Mouse (Mus musculus) CH12.LX (cell line): ENCODE measurements around the gene Ank. TPM values are rescaled to one million over a fixed set of nuclear protein-coding genes. Genes with fewer than 3 reads are reported as not detected.
A peak's percentile ranks its signal among the peaks of the same experiment; 100 is the strongest.

ENCODE experiments used
- DNase-seq: peaks from one replicate; pipeline ENCODE4 v3.0.0-alpha.2; 2013; ENCODE audit errors: extremely low read depth
- H3K27ac ChIP-seq: 2 replicates; pipeline ENCODE4 v1.5.1; 2012; ENCODE audit warnings: low read depth, mild to moderate bottlenecking, control low read depth, moderate library complexity; ENCODE audit not compliant: insufficient read depth
- H3K27me3 ChIP-seq: replicated peaks from 2 replicates; pipeline ENCODE3; 2012; ENCODE audit warnings: inconsistent platforms
- H3K36me3 ChIP-seq, 2 experiments: replicated peaks in 1 of 2; 2 replicates each; pipeline versions ENCODE3 to v1.6.1; 2012; ENCODE audit warnings: inconsistent platforms in 1 of 2, low read length in 1 of 2, mild to moderate bottlenecking in 1 of 2, mixed read lengths in 1 of 2, moderate library complexity in 1 of 2; ENCODE audit not compliant: control insufficient read depth in 1 of 2, insufficient read depth in 1 of 2
- H3K4me1 ChIP-seq, 2 experiments: 2 replicates each; pipeline ENCODE4 v1.6.1; 2012; ENCODE audit warnings: inconsistent platforms in 1 of 2, moderate library complexity in 1 of 2; ENCODE audit not compliant: insufficient read depth in 2 of 2, control insufficient read depth in 1 of 2
- H3K4me2 ChIP-seq: 2 replicates; pipeline ENCODE4 v1.6.1; 2012; ENCODE audit warnings: low read depth, mild to moderate bottlenecking, control low read depth; ENCODE audit not compliant: poor library complexity, insufficient read depth, severe bottlenecking
- H3K4me3 ChIP-seq, 3 experiments: fragments of 150-350 bp in 1 of 3; sonication (generic) in 1 of 3; replicated peaks in 1 of 3; 2 replicates each; pipeline versions ENCODE3 to v1.5.1; 2011 to 2012; ENCODE audit warnings: low read depth in 2 of 3, low read length in 2 of 3, mild to moderate bottlenecking in 2 of 3, moderate library complexity in 2 of 3, control low read depth in 1 of 3, improper control_type of control experiment in 1 of 3, inconsistent platforms in 1 of 3, mixed read lengths in 1 of 3; ENCODE audit not compliant: poor library complexity in 1 of 3
- H3K79me2 ChIP-seq: replicated peaks from 2 replicates; pipeline ENCODE4 v1.6.1; 2012; ENCODE audit warnings: mild to moderate bottlenecking, moderate library complexity; ENCODE audit not compliant: control insufficient read depth, poor library complexity, insufficient read depth, severe bottlenecking; ENCODE audit errors: extremely low read depth
- H3K9ac ChIP-seq: 2 replicates; pipeline ENCODE4 v1.6.1; 2012; ENCODE audit warnings: low read depth, mild to moderate bottlenecking, control low read depth, moderate library complexity; ENCODE audit not compliant: insufficient read depth
- H3K9me3 ChIP-seq: replicated peaks from 2 replicates; pipeline ENCODE3; 2012; ENCODE audit warnings: low read length, inconsistent platforms, mixed read lengths
- BHLHE40 ChIP-seq: IDR thresholded peaks from 2 replicates; pipeline ENCODE4 v1.6.1; 2011; ENCODE audit warnings: mild to moderate bottlenecking, low read depth, low read length, improper control_type of control experiment
- CHD1 ChIP-seq: IDR thresholded peaks from 2 replicates; pipeline ENCODE4 v1.6.1; 2012; ENCODE audit warnings: low read depth, low read length, improper control_type of control experiment, inconsistent platforms
- CHD2 ChIP-seq: IDR thresholded peaks from 2 replicates; pipeline ENCODE4 v1.6.1; 2011; ENCODE audit warnings: low read length, improper control_type of control experiment
- ELF1 ChIP-seq: IDR thresholded peaks from 2 replicates; pipeline ENCODE4 v1.6.1; 2014; ENCODE audit warnings: low read depth, mild to moderate bottlenecking, inconsistent platforms, low read length, improper control_type of control experiment
- EP300 ChIP-seq: IDR thresholded peaks from 2 replicates; pipeline ENCODE4 v1.6.1; 2011; ENCODE audit warnings: low read length, improper control_type of control experiment
- ETS1 ChIP-seq: conservative IDR thresholded peaks from 2 replicates; pipeline ENCODE4 v1.6.1; 2012; ENCODE audit warnings: low read depth, mild to moderate bottlenecking, inconsistent platforms, low read length, improper control_type of control experiment, moderate library complexity
- GABPA ChIP-seq: IDR thresholded peaks from 2 replicates; pipeline ENCODE4 v1.6.1; 2012; ENCODE audit warnings: low read depth, low read length, improper control_type of control experiment, inconsistent platforms; ENCODE audit not compliant: insufficient replicate concordance
- IRF4 ChIP-seq: IDR thresholded peaks from 2 replicates; pipeline ENCODE4 v1.6.1; 2014; ENCODE audit warnings: low read depth, mild to moderate bottlenecking, inconsistent platforms, low read length, improper control_type of control experiment
- KAT2A ChIP-seq: IDR thresholded peaks from 2 replicates; pipeline ENCODE4 v1.6.1; 2012; ENCODE audit warnings: low read length, improper control_type of control experiment, inconsistent platforms; ENCODE audit not compliant: insufficient replicate concordance
- MAX ChIP-seq: IDR thresholded peaks from 2 replicates; pipeline ENCODE4 v1.6.1; 2011; ENCODE audit warnings: low read length, improper control_type of control experiment
- MEF2A ChIP-seq: IDR thresholded peaks from 2 replicates; pipeline ENCODE4 v1.6.1; 2014; ENCODE audit warnings: low read depth, mild to moderate bottlenecking, inconsistent platforms, low read length, improper control_type of control experiment, borderline replicate concordance
- MYC ChIP-seq: IDR thresholded peaks from 2 replicates; pipeline ENCODE4 v1.6.1; 2011; ENCODE audit warnings: low read depth, mild to moderate bottlenecking, improper control_type of control experiment, low read length
- NELFE ChIP-seq: IDR thresholded peaks from 2 replicates; pipeline ENCODE4 v1.6.1; 2011; ENCODE audit warnings: low read depth, low read length, improper control_type of control experiment
- NRF1 ChIP-seq: IDR thresholded peaks from 2 replicates; pipeline ENCODE4 v1.6.1; 2014; ENCODE audit warnings: low read depth, mild to moderate bottlenecking, inconsistent platforms, low read length, improper control_type of control experiment, moderate library complexity
- PAX5 ChIP-seq: IDR thresholded peaks from 2 replicates; pipeline ENCODE4 v1.6.1; 2012; ENCODE audit warnings: low read length, inconsistent platforms, mixed read lengths
- POLR2A ChIP-seq: IDR thresholded peaks from 2 replicates; pipeline ENCODE4 v1.6.1; 2011; ENCODE audit warnings: low read depth, mild to moderate bottlenecking, improper control_type of control experiment, low read length
- POLR2AphosphoS2 ChIP-seq: IDR thresholded peaks from 2 replicates; pipeline ENCODE4 v1.6.1; 2011; ENCODE audit warnings: low read depth, low read length, improper control_type of control experiment
- RCOR1 ChIP-seq: conservative IDR thresholded peaks from 2 replicates; pipeline ENCODE4 v1.6.1; 2012; ENCODE audit warnings: low read depth, mild to moderate bottlenecking, inconsistent platforms, low read length, improper control_type of control experiment
- TBP ChIP-seq: conservative IDR thresholded peaks from 2 replicates; pipeline ENCODE4 v1.6.1; 2011; ENCODE audit warnings: low read depth, low read length, improper control_type of control experiment
- TCF12 ChIP-seq: IDR thresholded peaks from 2 replicates; pipeline ENCODE4 v1.6.1; 2014; ENCODE audit warnings: low read depth, mild to moderate bottlenecking, inconsistent platforms, low read length, improper control_type of control experiment
- UBTF ChIP-seq: IDR thresholded peaks from 2 replicates; pipeline ENCODE4 v1.6.1; 2012; ENCODE audit warnings: low read depth, mild to moderate bottlenecking, inconsistent platforms, low read length, improper control_type of control experiment, moderate library complexity
- USF1 ChIP-seq: IDR thresholded peaks from 2 replicates; pipeline ENCODE4 v1.6.1; 2014; ENCODE audit warnings: low read depth, mild to moderate bottlenecking, inconsistent platforms, low read length, improper control_type of control experiment
- ZKSCAN1 ChIP-seq: IDR thresholded peaks from 2 replicates; pipeline ENCODE4 v1.6.1; 2012; ENCODE audit warnings: low read depth, inconsistent platforms, low read length, improper control_type of control experiment, borderline replicate concordance
- ZMIZ1 ChIP-seq: IDR thresholded peaks from 2 replicates; pipeline ENCODE4 v1.6.1; 2012; ENCODE audit warnings: low read depth, mild to moderate bottlenecking, inconsistent platforms, low read length, improper control_type of control experiment
- dilution Hi-C: fragments of 300-500 bp; cut with MboI; formaldehyde crosslinking; loops from 2 replicates; pipeline ENCODE4 v1.14.3; 2020; ENCODE audit warnings: low sequenced_read_pairs; ENCODE audit not compliant: extremely low pct_unique_long_range_greater_than_20kb, extremely low pct_ligation_motif_present
- in situ Hi-C: fragments of 300-500 bp; cut with MboI; formaldehyde crosslinking; loops from 3 replicates; pipeline ENCODE4 v1.14.3; 2019; ENCODE audit warnings: low sequenced_read_pairs, low pct_ligation_motif_present, low pct_unique_long_range_greater_than_20kb, mixed read lengths
- polyA plus RNA-seq: library from polyadenylated mRNA; unstranded; fragments of >175 nt; gene quantifications from 2 replicates; pipeline ENCODE4 v1.2.1, GENCODE M21; 2012; ENCODE audit warnings: low read depth; ENCODE audit not compliant: insufficient read length
- total RNA-seq, 2 experiments: library from RNA; depleted of rRNA; stranded (reverse); fragments of 300-350 nt in 1 of 2; fragments of >200 nt in 1 of 2; gene quantifications; 2 replicates each; pipeline ENCODE4 v1.2.3; 2012 to 2014

Ank gene
- total and polyA plus RNA-seq, 3 experiments, result 4.6 to 12.4 (median 8.6) TPM

DNA sequence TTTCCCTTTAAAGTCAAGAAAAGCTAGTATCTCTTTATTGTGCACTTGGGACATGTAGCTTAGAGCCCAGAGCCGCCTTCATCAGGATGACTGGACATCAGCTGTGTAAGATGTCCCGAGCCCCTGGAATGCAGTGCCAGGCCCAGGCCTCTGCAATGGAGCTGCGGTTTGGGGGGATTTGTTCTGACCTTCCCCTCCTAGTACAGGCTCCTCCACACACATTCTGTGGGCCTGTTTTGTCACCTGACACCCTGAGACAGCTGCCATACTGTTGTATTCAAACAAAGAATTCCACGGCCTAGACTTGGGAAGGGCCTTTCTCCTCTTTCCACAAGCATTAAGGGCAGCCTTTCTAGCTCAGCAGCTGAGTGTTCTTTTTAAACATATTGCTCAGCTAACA is 128.5 kb downstream of the Ank start:
- Histone ChIP-seq H3K9ac (no peak overlapping the region), H3K4me2 (no peak overlapping the region), H3K27ac (no peak overlapping the region; the same call in 1 of the 2 replicates), H3K79me2 (no peaks in the 10 kb centered on the region), H3K9me3 (no peaks in the 10 kb centered on the region), H3K4me3 (no peak overlapping the region), H3K36me3 (peaks cover 40 to 86% of the 10 kb centered on the region in 2 experiments), H3K27me3 (no peaks in the 10 kb centered on the region), H3K4me1 (peaks cover 15 to 53% of the 10 kb centered on the region in 2 experiments)
- no peak for DNase-seq
- TF ChIP-seq TCF12, result no peak
- TF ChIP-seq ELF1, result no peak
- no peak for TF ChIP-seq UBTF
- in situ Hi-C loops (no loop called here), dilution Hi-C loops (no loop called here)

DNA sequence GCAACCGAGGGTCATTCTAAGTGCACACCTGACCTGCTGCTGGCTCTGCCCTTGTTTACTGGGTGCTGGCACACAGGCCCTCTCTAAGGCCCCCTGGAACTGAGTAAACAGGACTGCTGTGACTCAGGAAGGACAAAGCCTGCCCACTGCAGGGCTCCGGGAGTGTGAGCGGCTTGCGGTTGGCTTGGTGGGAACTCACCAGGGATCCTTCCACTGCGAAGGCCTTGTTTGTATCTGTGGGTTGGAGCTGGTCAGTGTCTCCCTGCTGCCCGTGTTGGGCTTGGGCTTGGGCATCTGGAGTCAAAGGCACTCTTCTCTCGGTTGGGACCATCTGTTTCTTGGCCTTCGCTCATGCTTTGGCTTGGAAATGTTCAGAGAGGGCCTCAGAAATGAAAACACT is 129.1 kb downstream of the Ank start:
- peaks cover 15 to 53% of the 10 kb centered on the region in 2 experiments for H3K4me1 ChIP-seq
- H3K4me3 ChIP-seq, result no peak overlapping the region
- in situ Hi-C loops (no loop called here), dilution Hi-C loops (no loop called here)
- peak overlapping the region; percentile 9; the same call in 1 of the 2 replicates for H3K27ac ChIP-seq
- no peak for DNase-seq
- no peaks in the 10 kb centered on the region for H3K27me3 ChIP-seq
- H3K9me3 ChIP-seq, result no peaks in the 10 kb centered on the region
- TF ChIP-seq NELFE (no peak), PAX5 (no peak), TBP (no peak), TCF12 (no peak), NRF1 (no peak), ELF1 (no peak)
- H3K79me2 ChIP-seq, result no peaks in the 10 kb centered on the region
- no peak overlapping the region for H3K9ac ChIP-seq
- peaks cover 39 to 86% of the 10 kb centered on the region in 2 experiments for H3K36me3 ChIP-seq
- no peak overlapping the region for H3K4me2 ChIP-seq

DNA sequence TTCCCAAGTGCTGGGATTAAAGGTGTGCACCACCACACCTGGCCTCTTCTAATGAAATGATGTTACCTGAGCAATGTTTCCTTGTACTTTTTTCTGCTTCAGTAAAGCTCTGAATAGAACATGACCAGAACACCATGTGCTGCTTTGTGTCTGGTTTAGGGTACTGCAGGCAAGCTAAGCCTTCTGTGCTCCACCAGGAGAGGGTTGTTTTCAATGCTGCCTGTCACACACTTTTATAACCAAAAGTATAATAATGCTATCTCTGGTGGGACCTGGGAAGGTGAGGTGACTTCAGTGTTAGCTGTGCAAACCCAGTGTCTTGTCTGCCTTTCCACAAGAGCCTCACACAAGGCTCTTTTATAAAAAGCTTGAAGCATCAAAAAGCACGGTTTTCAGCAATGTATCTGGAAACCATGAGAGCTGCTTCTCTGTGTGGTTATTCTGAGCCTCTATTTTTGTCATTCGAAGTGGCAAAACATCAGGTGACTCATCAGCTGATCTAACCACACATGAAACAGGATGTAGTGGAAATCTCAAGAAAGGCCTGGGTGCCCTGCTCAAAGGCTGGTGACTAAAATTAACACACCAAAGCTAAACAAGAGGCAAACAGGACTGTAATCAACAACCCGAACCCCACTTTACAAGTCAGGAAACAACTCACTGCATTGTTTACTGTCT is 130.1 kb downstream of the Ank start:
- in situ Hi-C loops, result no loop called here
- Histone ChIP-seq H3K27ac (peak overlapping the region; percentile 60), H3K9me3 (no peaks in the 10 kb centered on the region), H3K36me3 (peaks cover 38 to 85% of the 10 kb centered on the region in 2 experiments), H3K4me3 (no peak overlapping the region), H3K4me2 (peak overlapping the region; percentile 75; the same call in 1 of the 2 replicates), H3K4me1 (peaks cover 15 to 53% of the 10 kb centered on the region in 2 experiments), H3K27me3 (no peaks in the 10 kb centered on the region), H3K9ac (no peak overlapping the region), H3K79me2 (no peaks in the 10 kb centered on the region)
- dilution Hi-C loops, result no loop called here
- peak; percentile 91 for DNase-seq
- peak; percentile 95 for TF ChIP-seq BHLHE40
- peak; percentile 96 for TF ChIP-seq MEF2A
- no peak for TF ChIP-seq CHD1
- no peak for TF ChIP-seq POLR2AphosphoS2
- TF ChIP-seq ZKSCAN1, result no peak
- no peak; the same call in 1 of the 2 replicates for TF ChIP-seq ELF1
- no peak for TF ChIP-seq NRF1
- no peak for TF ChIP-seq TBP
- TF ChIP-seq KAT2A, result no peak
- TF ChIP-seq IRF4, result peak; percentile 67
- no peak for TF ChIP-seq MAX
- TF ChIP-seq NELFE, result no peak
- no peak for TF ChIP-seq GABPA
- TF ChIP-seq ETS1, result peak; percentile 97
- TF ChIP-seq PAX5, result no peak
- peak; percentile 72 for TF ChIP-seq EP300
- TF ChIP-seq ZMIZ1, result no peak
- TF ChIP-seq USF1, result peak; percentile 69
- 0 out of 2 replicates have a peak, but pooled peaks have one; percentile 40 for TF ChIP-seq RCOR1
- TF ChIP-seq MYC, result no peak
- TF ChIP-seq POLR2A, result no peak
- TF ChIP-seq CHD2, result no peak
